9 mouse cellular contexts compared by ENCODE assay signal in genomic region chr3:19426130-19426556, GRCm38 (mm10).
DNase-seq lines count a peak whose midpoint lies in the region; ATAC-seq and TF ChIP-seq lines count a peak whose summit lies in the region.
"Had no signal": no experiment of that assay in that cellular context is flagged by ENCODE, and none has a peak within 500 bp of the region (broad histone marks: within the 10 kb centered on the region; RNA-seq: fewer than 3 reads in every experiment).

No protein-coding gene starts in this region.

- H3K9me3 ChIP-seq in lung, embryonic 14.5 days (ENCODE audit: low read depth, low read length) = no peaks in the 10 kb centered on the region
- H3K9me3 ChIP-seq in forebrain, postnatal 0 days (ENCODE audit: low read length) = no peaks in the 10 kb centered on the region
- H3K9me3 ChIP-seq: midbrain, embryonic 15.5 days had no signal

- H3K4me1 ChIP-seq in lung, embryonic 14.5 days (ENCODE audit: insufficient read depth) = 0 out of 2 replicates have a peak, but pooled peaks cover 4% of the 10 kb centered on the region
- H3K4me1 ChIP-seq in forebrain, postnatal 0 days (ENCODE audit: insufficient read depth) = no peaks in the 10 kb centered on the region
- H3K4me1 ChIP-seq: midbrain, embryonic 15.5 days had no signal

- peak overlapping the region; percentile 54; the same call in 1 of the 2 replicates for H3K27ac ChIP-seq in lung, embryonic 14.5 days (ENCODE audit: low read depth)
- H3K27ac ChIP-seq in forebrain, postnatal 0 days (ENCODE audit: low read depth, low read length) = no peak overlapping the region
- H3K27ac ChIP-seq: midbrain, embryonic 15.5 days had no signal

- no peak overlapping the region for H3K4me3 ChIP-seq in lung, embryonic 14.5 days (ENCODE audit: low read depth, low read length)
- no peak overlapping the region for H3K4me3 ChIP-seq in forebrain, postnatal 0 days (ENCODE audit: low read depth, low read length)
- H3K4me3 ChIP-seq: midbrain, embryonic 15.5 days had no signal

- DNase-seq in 416B (ENCODE audit: low read depth) = peak; percentile 69
- DNase-seq in brain, embryonic 14.5 days (ENCODE audit: low read depth) = peak; percentile 2
- peak; percentile 18 to 23 for DNase-seq in heart, postnatal 10 days
- peak; percentile 75 for DNase-seq in lung, embryonic 14.5 days
- DNase-seq in layer of hippocampus, adult 18-20 months (ENCODE audit: low spot score in 2 of 2) = no peak
- DNase-seq in frontal cortex, postnatal 10 days (ENCODE audit: low spot score in 2 of 2) = no peak
- no peak for DNase-seq in forebrain, postnatal 0 days
- DNase-seq: cerebellum, postnatal 14 days had no signal

- no peak for TF ChIP-seq POLR2A in brain, embryonic 14.5 days (IDR thresholded peaks at IDR 0.05; ENCODE audit: borderline replicate concordance, extremely low read depth, insufficient read depth, insufficient read length, poor library complexity, severe bottlenecking)

- H3K27me3 ChIP-seq in lung, embryonic 14.5 days (ENCODE audit: insufficient read depth, low read length) = no peaks in the 10 kb centered on the region
- H3K27me3 ChIP-seq in forebrain, postnatal 0 days (ENCODE audit: insufficient read depth, low read length) = no peaks in the 10 kb centered on the region
- H3K27me3 ChIP-seq: midbrain, embryonic 15.5 days had no signal

- no peak overlapping the region for H3K9ac ChIP-seq in lung, embryonic 14.5 days
- no peak overlapping the region for H3K9ac ChIP-seq in forebrain, postnatal 0 days
- H3K9ac ChIP-seq: midbrain, embryonic 15.5 days had no signal

- H3K4me2 ChIP-seq in lung, embryonic 14.5 days = no peak overlapping the region
- no peak overlapping the region for H3K4me2 ChIP-seq in forebrain, postnatal 0 days (ENCODE audit: low read depth)
- H3K4me2 ChIP-seq: midbrain, embryonic 15.5 days had no signal

- intact Hi-C loops in heart, postnatal 10 days (cut with DNase I) = no loop called here

- 33% methylated on average over 1 of the region's 1 CpGs for WGBS in lung, embryonic 14.5 days
- WGBS in forebrain, postnatal 0 days = 94% methylated on average over 1 of the region's 1 CpGs

- H3K36me3 ChIP-seq in lung, embryonic 14.5 days (ENCODE audit: insufficient read depth) = no peaks in the 10 kb centered on the region
- no peaks in the 10 kb centered on the region for H3K36me3 ChIP-seq in forebrain, postnatal 0 days (ENCODE audit: insufficient read depth)
- H3K36me3 ChIP-seq: midbrain, embryonic 15.5 days had no signal

- TF ChIP-seq CTCF in brain, embryonic 14.5 days (IDR thresholded peaks at IDR 0.05; ENCODE audit: borderline replicate concordance, extremely low read depth, insufficient read depth, insufficient read length) = no peak
- TF ChIP-seq CTCF in lung, embryonic 14.5 days (IDR thresholded peaks at IDR 0.05; ENCODE audit: low read depth) = no peak
- TF ChIP-seq CTCF in forebrain, postnatal 0 days (IDR thresholded peaks at IDR 0.05; ENCODE audit: low read depth) = no peak

- ATAC-seq in lung, embryonic 14.5 days (ENCODE audit: insufficient read depth) = peak; percentile 76; the same call in 1 of the 2 replicates
- no peak for ATAC-seq in forebrain, postnatal 0 days
- ATAC-seq: midbrain, embryonic 15.5 days had no signal

Comparison
In these comparisons a context has a peak if more than half of its experiments do, and no peak if none do; other contexts are left out.
1. DNase-seq: peak in 416B (single experiment), brain, embryonic 14.5 days (single experiment), heart, postnatal 10 days (2 of 2) and lung, embryonic 14.5 days (single experiment); none in layer of hippocampus, adult 18-20 months (0 of 2), frontal cortex, postnatal 10 days (0 of 2) and forebrain, postnatal 0 days (single experiment).